Mouse (Mus musculus) olfactory bulb, adult 2 months (tissue): ENCODE results near the gene Ldhal6b. TPM values are rescaled to one million over a fixed set of nuclear protein-coding genes. Genes with fewer than 3 reads are reported as not detected.
A peak's percentile ranks its signal among the peaks of the same experiment; 100 is the strongest.

Experiments
- H3K27ac ChIP-seq: fragments of 200-500 bp; 2 replicates; pipeline ENCODE4 v1.5.1; 2012; ENCODE audit warnings: low read depth, low read length; ENCODE audit not compliant: insufficient read depth
- H3K4me1 ChIP-seq: fragments of 200-500 bp; 2 replicates; pipeline ENCODE4 v1.6.1; 2012; ENCODE audit warnings: low read length; ENCODE audit not compliant: control insufficient read depth, insufficient read depth
- H3K4me3 ChIP-seq: fragments of 200-500 bp; 2 replicates; pipeline ENCODE4 v1.5.1; 2012; ENCODE audit warnings: mild to moderate bottlenecking, low read depth, low read length, moderate library complexity; ENCODE audit not compliant: insufficient read depth
- CTCF ChIP-seq: fragments of 200-500 bp; IDR thresholded peaks from 2 replicates; pipeline ENCODE4 v1.5.1; 2012; ENCODE audit warnings: low read depth, mild to moderate bottlenecking, low read length, moderate library complexity; ENCODE audit not compliant: insufficient read depth
- POLR2A ChIP-seq: fragments of 200-500 bp; IDR thresholded peaks from 2 replicates; pipeline ENCODE4 v1.6.1; 2012; ENCODE audit warnings: mild to moderate bottlenecking, low read depth, low read length, moderate library complexity; ENCODE audit not compliant: insufficient read depth
- WGBS: fragments of 180-500 bp; shearing (Covaris S2); methylation state at CpG from one replicate; pipeline ENCODE4 v1.1.7; 2018; 5-methylcytosine and 5-hydroxymethylcytosine counted together
- polyA plus RNA-seq: library from polyadenylated mRNA; stranded (reverse); fragments of >200 nt; gene quantifications from 2 replicates; pipeline ENCODE4 v1.2.4, GENCODE M21; 2012; ENCODE audit warnings: low replicate concordance; ENCODE audit not compliant: missing spikeins, insufficient read depth, insufficient read length

The Ldhal6b gene
- polyA plus RNA-seq, 1 experiment, result not detected

DNA sequence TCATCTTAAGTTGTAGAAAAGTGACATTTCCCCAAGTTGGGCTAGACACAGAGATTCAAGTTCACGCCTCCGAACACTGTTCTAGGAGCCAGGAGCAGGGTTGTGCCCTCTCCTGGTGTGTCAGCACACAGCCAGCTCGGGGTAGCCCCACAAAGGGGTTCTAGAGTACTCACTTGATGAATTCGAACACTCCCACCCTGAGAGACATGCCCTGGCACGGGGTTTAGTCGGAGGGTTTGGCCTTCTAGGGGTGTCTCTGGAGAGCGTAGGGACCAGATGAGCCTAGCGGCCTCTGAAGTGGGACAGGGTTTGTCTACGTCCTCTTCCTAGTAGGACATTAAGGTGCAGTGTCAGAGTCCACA is 11.2 kb upstream of the Ldhal6b start:
- 0 out of 2 replicates have a peak, but pooled peaks cover under 1% of the 10 kb centered on the region for H3K4me1 ChIP-seq
- no peak overlapping the region for H3K27ac ChIP-seq
- H3K4me3 ChIP-seq, result no peak overlapping the region
- WGBS, result 68% methylated on average over 9 of the region's 9 CpGs
- TF ChIP-seq CTCF, result peak; percentile 26; the same call in 1 of the 2 replicates
- TF ChIP-seq POLR2A, result no peak

DNA sequence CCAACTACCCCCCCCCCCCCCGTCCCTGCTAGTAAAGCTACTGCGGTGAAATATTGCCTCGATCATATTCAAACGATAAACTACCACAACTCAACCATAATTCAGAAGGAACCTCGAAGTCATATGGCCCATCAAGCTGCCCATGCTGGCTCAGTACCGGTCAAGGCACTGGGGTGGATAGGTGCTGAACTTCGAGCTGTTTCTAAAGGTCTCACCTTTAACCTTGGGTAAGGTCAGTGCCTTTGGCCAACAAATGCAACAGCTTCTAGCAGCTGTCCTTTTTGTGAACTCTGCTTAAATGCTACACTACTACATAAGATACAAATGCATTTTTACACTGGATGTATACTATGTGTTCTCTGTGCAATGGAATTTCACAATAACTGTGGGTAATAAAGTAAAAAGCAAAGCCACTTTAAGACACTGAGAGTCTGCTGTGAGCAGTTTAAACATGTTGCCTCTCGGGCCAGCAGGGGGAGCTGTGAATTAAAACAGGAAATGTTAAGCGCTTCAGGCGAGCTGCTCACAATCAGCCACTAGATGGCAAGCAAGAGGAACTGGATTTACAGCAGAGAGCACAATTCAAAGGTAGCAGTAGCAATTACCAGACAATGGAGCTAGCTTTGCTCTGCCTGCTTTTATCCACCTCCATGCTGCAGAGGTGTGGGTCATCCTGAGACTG is 10.7 kb upstream of the Ldhal6b start:
- WGBS, result 57% methylated on average over 10 of the region's 10 CpGs
- H3K4me3 ChIP-seq, result no peak overlapping the region

DNA sequence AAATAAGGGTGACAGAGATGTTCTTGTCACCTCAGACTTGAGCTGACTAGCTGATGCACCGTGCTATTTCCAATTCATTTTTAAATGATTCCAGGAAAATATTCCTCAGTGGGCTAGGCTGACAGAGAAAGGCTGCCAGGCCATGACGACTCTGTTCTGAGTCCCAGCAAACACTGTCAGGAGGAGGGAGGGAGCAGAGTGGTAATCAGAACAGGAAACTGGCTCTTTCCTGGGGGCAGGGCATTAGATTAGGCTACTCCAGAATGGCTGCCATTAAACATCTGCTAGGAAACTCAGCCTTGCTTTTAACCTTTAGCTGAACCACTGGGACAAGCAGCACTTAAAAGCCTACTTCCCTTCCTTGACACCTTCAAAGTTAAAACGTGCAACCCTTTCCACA is 6.6 kb upstream of the Ldhal6b start:
- WGBS, result 52% methylated on average over 3 of the region's 3 CpGs
- peaks cover 13% of the 10 kb centered on the region for H3K4me1 ChIP-seq
- no peak overlapping the region for H3K4me3 ChIP-seq
- H3K27ac ChIP-seq, result no peak overlapping the region
- TF ChIP-seq POLR2A, result no peak
- no peak for TF ChIP-seq CTCF

More for the DNA sequence above, 10.7 kb upstream of the Ldhal6b start:
- no peak; the same call in 1 of the 2 replicates for TF ChIP-seq CTCF
- no peak for TF ChIP-seq POLR2A
- no peak overlapping the region for H3K27ac ChIP-seq
- peaks cover 4% of the 10 kb centered on the region for H3K4me1 ChIP-seq

DNA sequence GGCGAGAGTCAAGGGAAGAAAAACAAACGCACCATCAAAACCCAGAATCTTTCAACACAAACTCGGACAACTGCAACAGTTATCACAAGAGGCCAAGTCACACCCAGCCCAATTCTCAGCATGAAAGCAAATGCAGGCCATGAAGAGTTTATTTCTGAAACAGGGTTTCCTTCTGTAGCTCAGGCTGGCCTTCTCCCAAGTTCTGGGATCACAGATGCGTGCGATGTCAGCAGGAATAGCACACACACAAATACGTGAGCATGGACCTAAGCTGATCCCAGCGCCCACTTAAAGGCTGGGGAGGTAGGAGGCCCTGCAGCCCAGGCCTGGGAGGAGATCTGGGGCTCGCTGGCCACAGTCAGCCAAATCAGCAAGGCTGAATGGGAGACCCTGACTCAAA is 5.6 kb upstream of the Ldhal6b start:
- TF ChIP-seq POLR2A (no peak), CTCF (no peak)
- H3K4me1 ChIP-seq, result peaks cover 13% of the 10 kb centered on the region
- H3K27ac ChIP-seq, result no peak overlapping the region
- 60% methylated on average over 8 of the region's 8 CpGs for WGBS
- no peak overlapping the region for H3K4me3 ChIP-seq

DNA sequence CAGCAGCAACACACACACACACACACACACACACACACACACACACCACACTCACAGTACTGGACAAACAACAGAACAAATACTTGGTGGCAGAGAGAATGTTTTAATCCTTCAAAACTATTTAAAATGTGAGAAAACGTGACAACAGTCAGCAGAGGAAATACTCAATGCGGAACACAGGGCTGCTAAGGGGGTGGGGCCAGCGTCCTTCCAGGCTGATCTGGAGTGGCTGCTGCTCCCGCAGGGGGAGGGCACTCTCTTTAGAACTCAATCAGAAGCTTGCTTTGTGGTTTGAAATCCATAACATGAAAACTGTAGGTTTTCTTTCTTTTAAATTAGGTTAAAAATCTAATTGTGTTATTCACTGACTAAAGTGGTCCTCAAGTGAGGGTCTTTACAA is 3.3 kb upstream of the Ldhal6b start:
- H3K27ac ChIP-seq, result no peak overlapping the region
- H3K4me1 ChIP-seq, result peaks cover 18% of the 10 kb centered on the region
- H3K4me3 ChIP-seq, result no peak overlapping the region
- WGBS, result 63% methylated on average over 4 of the region's 4 CpGs
- no peak for TF ChIP-seq CTCF
- TF ChIP-seq POLR2A, result no peak

DNA sequence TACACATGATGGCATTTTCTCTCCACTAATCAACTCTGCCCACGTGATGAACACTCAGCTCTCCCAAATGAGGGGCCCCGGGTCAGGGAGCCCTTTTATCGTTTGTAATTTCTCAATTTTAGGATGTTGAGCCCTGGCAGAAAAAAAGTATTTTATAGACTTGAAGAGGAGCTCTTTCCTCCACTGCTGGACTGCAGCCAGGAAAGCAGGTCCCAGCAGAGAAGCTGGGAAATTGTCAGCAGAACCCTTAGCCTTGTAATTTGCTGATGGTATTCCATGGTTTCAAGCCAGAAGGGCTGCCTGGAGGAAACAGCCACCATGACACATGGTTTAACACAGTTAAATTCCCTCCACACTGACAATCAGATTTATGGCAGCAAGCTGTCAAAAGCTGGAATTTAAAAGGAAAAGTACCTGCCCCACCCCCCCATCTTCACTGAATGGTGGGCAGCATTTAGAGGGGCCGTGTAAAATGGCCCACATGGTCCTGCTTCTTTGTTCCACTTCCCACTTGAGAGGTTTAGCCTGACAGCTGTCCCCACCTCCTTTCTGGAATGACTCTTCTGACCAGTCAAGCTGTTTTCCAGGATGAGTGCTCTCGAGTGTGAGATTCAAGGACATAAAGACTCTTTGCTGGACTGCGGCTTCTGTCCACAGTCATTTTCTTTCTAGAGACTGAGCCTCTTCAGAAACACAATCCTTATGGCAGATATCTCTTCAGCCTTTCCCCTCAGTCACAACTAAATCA is 1.4 kb upstream of the Ldhal6b start:
- H3K27ac ChIP-seq, result no peak overlapping the region
- 78% methylated on average over 6 of the region's 6 CpGs for WGBS
- no peak for TF ChIP-seq POLR2A
- H3K4me1 ChIP-seq, result peaks cover 18% of the 10 kb centered on the region
- no peak overlapping the region for H3K4me3 ChIP-seq

DNA sequence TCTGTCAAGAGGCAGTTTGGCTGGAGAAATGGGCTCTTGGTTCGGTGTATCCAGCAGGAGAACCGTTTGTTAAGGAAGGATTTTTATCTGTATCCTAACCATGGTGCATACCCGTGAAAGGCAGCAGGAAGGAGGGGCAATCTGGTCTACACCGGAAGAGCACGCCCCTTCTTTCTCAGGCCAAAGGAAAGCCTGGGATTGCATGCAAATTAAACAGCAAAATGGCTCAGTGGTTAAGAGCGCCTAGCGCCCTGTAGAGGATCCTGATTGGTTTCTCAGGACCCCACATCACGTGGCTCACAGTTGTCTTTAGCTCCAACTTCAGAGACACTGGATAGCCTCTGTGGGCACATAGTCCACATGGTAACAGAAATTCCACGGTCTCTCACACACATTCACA is 489 bp upstream of the Ldhal6b start:
- Histone ChIP-seq H3K4me1 (peaks cover 13% of the 10 kb centered on the region), H3K4me3 (no peak overlapping the region), H3K27ac (no peak overlapping the region)
- WGBS, result 79% methylated on average over 9 of the region's 9 CpGs
- TF ChIP-seq POLR2A, result no peak
- TF ChIP-seq CTCF, result no peak

DNA sequence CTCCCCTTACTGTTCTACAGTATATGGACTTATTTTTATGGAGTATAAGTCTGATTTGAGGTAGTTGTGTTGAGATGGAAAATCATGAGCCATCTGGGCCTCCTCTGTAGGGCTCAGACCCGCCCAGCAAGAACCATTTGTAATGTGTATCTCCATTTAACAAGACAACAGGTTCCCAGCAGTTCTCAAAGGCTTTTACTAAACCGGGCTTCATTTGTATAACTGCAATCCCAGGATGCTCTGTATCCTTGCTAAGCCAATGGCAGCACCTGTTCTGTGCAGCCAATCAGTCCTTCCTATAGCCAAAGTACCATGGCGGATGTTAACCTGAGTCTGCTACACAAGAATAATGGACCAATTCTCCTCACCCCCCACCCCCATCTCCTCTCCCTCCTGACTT is 2.0 kb downstream of the Ldhal6b start:
- H3K4me3 ChIP-seq, result no peak overlapping the region
- WGBS, result 94% methylated on average over 3 of the region's 3 CpGs
- H3K4me1 ChIP-seq, result peaks cover 11% of the 10 kb centered on the region
- H3K27ac ChIP-seq, result no peak overlapping the region
- TF ChIP-seq CTCF (no peak), POLR2A (no peak)

DNA sequence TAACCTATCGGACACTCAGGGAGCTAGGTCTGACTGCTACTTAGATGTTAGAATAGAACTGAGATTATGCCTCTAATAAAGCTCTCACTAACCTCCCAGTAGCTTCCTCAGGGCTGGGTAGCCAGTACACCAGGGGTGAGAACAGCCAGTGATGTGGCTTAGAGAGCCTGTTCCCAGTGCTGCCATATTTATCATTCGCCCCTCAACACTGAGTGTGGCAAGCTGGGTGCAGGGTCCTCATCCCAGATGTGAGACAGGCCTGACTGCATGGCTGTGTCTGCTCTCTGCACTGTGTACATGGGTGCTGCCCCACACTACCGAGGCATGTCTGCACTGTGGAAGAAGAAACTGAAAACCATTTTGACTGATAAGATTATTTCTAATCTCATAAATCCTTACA is 4.5 kb downstream of the Ldhal6b start:
- 93% methylated on average over 3 of the region's 3 CpGs for WGBS
- no peak for TF ChIP-seq POLR2A
- TF ChIP-seq CTCF, result no peak
- no peak overlapping the region for H3K4me3 ChIP-seq

DNA sequence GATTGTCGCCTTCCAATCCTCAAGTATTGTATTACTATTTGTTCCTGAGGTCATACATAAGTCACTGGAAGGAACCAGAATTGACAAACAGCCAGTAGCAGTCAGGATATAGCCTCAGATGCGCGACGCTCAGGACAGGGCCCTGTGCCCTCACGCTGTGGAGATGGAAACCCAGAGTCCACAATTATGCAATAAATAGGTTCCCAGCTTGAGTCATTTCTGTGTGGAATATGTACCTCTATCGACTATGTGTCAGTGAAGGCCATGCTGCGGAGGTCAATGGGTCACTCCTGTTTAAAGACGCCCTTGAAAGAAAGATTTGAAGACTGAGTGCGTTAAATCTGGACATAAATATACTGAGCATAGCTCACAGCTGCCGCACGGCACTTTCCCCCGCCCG is 5.2 kb downstream of the Ldhal6b start:
- H3K4me1 ChIP-seq, result peaks cover 13% of the 10 kb centered on the region
- no peak overlapping the region for H3K4me3 ChIP-seq
- 96% methylated on average over 13 of the region's 13 CpGs for WGBS
- H3K27ac ChIP-seq, result no peak overlapping the region
- TF ChIP-seq CTCF (no peak), POLR2A (no peak)

More for the DNA sequence above, 4.5 kb downstream of the Ldhal6b start:
- Histone ChIP-seq H3K4me1 (peaks cover 16% of the 10 kb centered on the region), H3K27ac (no peak overlapping the region)
